ENCODE assay signal across 27 mouse cellular contexts in the genomic region with DNA sequence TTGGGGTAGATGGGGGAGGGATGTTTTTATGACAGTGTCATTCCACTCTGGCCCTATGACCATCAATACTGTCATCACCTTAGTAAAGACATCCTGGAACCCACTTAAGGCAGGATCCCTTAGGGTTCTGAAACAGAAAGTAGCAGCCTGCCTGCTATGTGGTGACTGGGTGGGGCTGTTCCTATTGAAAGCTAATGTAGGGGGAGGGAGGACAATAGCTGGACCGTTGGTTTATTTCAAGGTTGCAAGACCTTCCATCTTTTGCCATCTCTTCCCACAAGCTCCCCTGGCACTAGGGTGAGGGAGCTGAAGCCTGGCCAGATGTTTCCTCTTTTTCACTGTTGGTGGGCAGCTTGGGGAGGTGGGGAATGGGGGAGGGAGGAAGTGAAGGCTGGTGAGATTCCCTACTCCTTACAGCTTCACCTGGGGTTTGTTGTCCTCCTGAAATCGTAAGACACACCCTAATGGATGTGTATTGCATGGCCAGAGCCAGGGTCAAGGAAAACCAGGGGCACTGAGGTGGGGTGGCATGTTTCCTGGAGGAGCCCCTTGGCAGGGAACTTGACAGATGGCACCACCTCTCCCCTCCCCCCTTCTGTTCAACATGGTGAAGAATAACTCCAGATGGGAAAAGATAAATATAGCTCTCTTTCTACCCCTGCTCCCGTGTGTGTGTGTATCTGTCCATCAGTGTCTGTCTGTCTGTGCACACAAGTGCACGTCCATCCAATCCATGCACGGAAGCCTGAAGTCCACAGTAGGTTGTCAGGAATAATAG.
A peak's percentile ranks its signal among the peaks of the same experiment; 100 is the strongest.
DNase-seq lines count a peak whose midpoint lies in the region; ATAC-seq and TF ChIP-seq lines count a peak whose summit lies in the region.
"Had no signal": no experiment of that assay in that cellular context is flagged by ENCODE, and none has a peak within 500 bp of the region (broad histone marks: within the 10 kb centered on the region; RNA-seq: fewer than 3 reads in every experiment).

No protein-coding gene starts in this region.

- H3K4me3 ChIP-seq in forebrain, embryonic 10.5 days = no peak overlapping the region
- H3K4me3 ChIP-seq in forebrain, postnatal 0 days (ENCODE audit: low read depth, low read length) = no peak overlapping the region
- no peak overlapping the region for H3K4me3 ChIP-seq in CH12.LX (replicated peaks in 1 of 3; ENCODE audit: low read depth in 2 of 3, low read length in 2 of 3, poor library complexity in 1 of 3)
- no peak overlapping the region for H3K4me3 ChIP-seq in kidney, embryonic 14.5 days (ENCODE audit: low read length)
- H3K4me3 ChIP-seq: forebrain, embryonic 15.5 days; heart, embryonic 10.5 days; heart, embryonic 15.5 days; hindbrain, embryonic 13.5 days; kidney, embryonic 15.5 days; layer of hippocampus, adult 2 months; left cerebral cortex, adult 2 months; liver, embryonic 12.5 days had no signal

- ATAC-seq in forebrain, postnatal 0 days = no peak
- ATAC-seq in hematopoietic stem cell, adult 5-6 weeks (replicated peaks in 1 of 2; ENCODE audit: insufficient read depth in 1 of 2, low FRiP score in 2 of 2, low TSS enrichment in 1 of 2, low read depth in 1 of 2, poor library complexity in 2 of 2, severe bottlenecking in 2 of 2) = peak; percentile 63 to 72
- ATAC-seq in monocyte, adult 5-6 weeks (replicated peaks; ENCODE audit: insufficient number of reproducible peaks, low FRiP score, low TSS enrichment, poor library complexity, severe bottlenecking) = peak; percentile 20; the same call in 1 of the 2 replicates
- ATAC-seq in erythroblast, adult 5-6 weeks (replicated peaks; ENCODE audit: low FRiP score, poor library complexity, severe bottlenecking) = no peak
- ATAC-seq in kidney, embryonic 14.5 days (ENCODE audit: low FRiP score, low TSS enrichment) = no peak
- ATAC-seq: forebrain, embryonic 15.5 days; liver, embryonic 12.5 days; liver, postnatal 0 days had no signal

- DNase-seq in forebrain, embryonic 10.5 days (ENCODE audit: extremely low spot score, low spot score) = no peak
- DNase-seq in forebrain, postnatal 0 days = no peak
- no peak for DNase-seq in CH12.LX (ENCODE audit: extremely low read depth)
- DNase-seq in urinary bladder, postnatal 10 days (ENCODE audit: low spot score) = no peak
- DNase-seq: adrenal gland, adult 2 months; adrenal gland, postnatal 36 days; cerebellum, adult 2 months; gastrocnemius, postnatal 14 days; heart, adult 11 months; kidney, adult 11 months; kidney, postnatal 25 days; liver, postnatal 0 days; thymus, postnatal 4 days had no signal

- H3K9me3 ChIP-seq in forebrain, embryonic 10.5 days = no peaks in the 10 kb centered on the region
- H3K9me3 ChIP-seq in forebrain, postnatal 0 days (ENCODE audit: low read length) = no peaks in the 10 kb centered on the region
- H3K9me3 ChIP-seq in CH12.LX (replicated peaks; ENCODE audit: low read length) = no peaks in the 10 kb centered on the region
- H3K9me3 ChIP-seq in kidney, embryonic 14.5 days (ENCODE audit: control insufficient read depth, low read length) = no peaks in the 10 kb centered on the region
- H3K9me3 ChIP-seq: forebrain, embryonic 15.5 days; heart, embryonic 10.5 days; heart, embryonic 15.5 days; hindbrain, embryonic 13.5 days; kidney, embryonic 15.5 days; liver, embryonic 12.5 days had no signal

- TF ChIP-seq POLR2A in CH12.LX (IDR thresholded peaks at IDR 0.05; ENCODE audit: low read depth, low read length) = no peak

- no peak overlapping the region for H3K4me2 ChIP-seq in forebrain, postnatal 0 days (ENCODE audit: low read depth)
- no peak overlapping the region for H3K4me2 ChIP-seq in CH12.LX (ENCODE audit: insufficient read depth, low read depth, poor library complexity, severe bottlenecking)
- no peak overlapping the region for H3K4me2 ChIP-seq in kidney, embryonic 14.5 days (replicated peaks; ENCODE audit: low read depth, low read length)
- H3K4me2 ChIP-seq: forebrain, embryonic 15.5 days; heart, embryonic 15.5 days; hindbrain, embryonic 13.5 days; kidney, embryonic 15.5 days; liver, embryonic 12.5 days; midbrain, embryonic 11.5 days had no signal

- no peak for TF ChIP-seq RAD21 in CH12.LX (IDR thresholded peaks at IDR 0.05; ENCODE audit: low read depth, low read length)

- H3K27me3 ChIP-seq in forebrain, embryonic 10.5 days (ENCODE audit: poor library complexity, severe bottlenecking) = peaks cover 47% of the 10 kb centered on the region
- no peaks in the 10 kb centered on the region for H3K27me3 ChIP-seq in forebrain, postnatal 0 days (ENCODE audit: insufficient read depth, low read length)
- H3K27me3 ChIP-seq in CH12.LX (replicated peaks) = no peaks in the 10 kb centered on the region
- no peaks in the 10 kb centered on the region for H3K27me3 ChIP-seq in kidney, embryonic 14.5 days (ENCODE audit: control insufficient read depth, insufficient read depth, low read length)
- H3K27me3 ChIP-seq: forebrain, embryonic 15.5 days; kidney, embryonic 15.5 days had no signal

- in situ Hi-C loops in CH12.LX (cut with MboI; ENCODE audit: low pct_ligation_motif_present, low pct_unique_long_range_greater_than_20kb, low sequenced_read_pairs) = no loop called here

- H3K36me3 ChIP-seq in forebrain, embryonic 10.5 days (replicated peaks) = no peaks in the 10 kb centered on the region
- H3K36me3 ChIP-seq in forebrain, postnatal 0 days (ENCODE audit: insufficient read depth) = no peaks in the 10 kb centered on the region
- no peaks in the 10 kb centered on the region for H3K36me3 ChIP-seq in CH12.LX (replicated peaks in 1 of 2; ENCODE audit: control insufficient read depth in 1 of 2, insufficient read depth in 1 of 2, low read length in 1 of 2)
- H3K36me3 ChIP-seq in kidney, embryonic 14.5 days (ENCODE audit: control insufficient read depth, insufficient read depth, low read length) = no peaks in the 10 kb centered on the region
- H3K36me3 ChIP-seq: forebrain, embryonic 15.5 days; heart, embryonic 10.5 days; heart, embryonic 15.5 days; hindbrain, embryonic 13.5 days; kidney, embryonic 15.5 days; liver, embryonic 12.5 days had no signal

- H3K79me2 ChIP-seq in CH12.LX (replicated peaks; ENCODE audit: control insufficient read depth, extremely low read depth, insufficient read depth, poor library complexity, severe bottlenecking) = no peaks in the 10 kb centered on the region

- dilution Hi-C loops in CH12.LX (cut with MboI; ENCODE audit: extremely low pct_ligation_motif_present, extremely low pct_unique_long_range_greater_than_20kb, low sequenced_read_pairs) = no loop called here

- WGBS in forebrain, embryonic 10.5 days = 82% methylated on average over 5 of the region's 5 CpGs
- 74% methylated on average over 5 of the region's 5 CpGs for WGBS in forebrain, postnatal 0 days
- 64% methylated on average over 5 of the region's 5 CpGs for WGBS in kidney, embryonic 14.5 days

- TF ChIP-seq EP300 in CH12.LX (IDR thresholded peaks at IDR 0.05; ENCODE audit: low read length) = peak; percentile 40; the same call in 1 of the 2 replicates

- 0 out of 2 replicates have a peak overlapping the region, but pooled peaks have one; percentile 20 for H3K27ac ChIP-seq in forebrain, embryonic 10.5 days
- no peak overlapping the region for H3K27ac ChIP-seq in forebrain, postnatal 0 days (ENCODE audit: low read depth, low read length)
- no peak overlapping the region for H3K27ac ChIP-seq in CH12.LX (ENCODE audit: insufficient read depth, low read depth)
- no peak overlapping the region for H3K27ac ChIP-seq in kidney, embryonic 14.5 days (ENCODE audit: low read depth, low read length)
- H3K27ac ChIP-seq: forebrain, embryonic 15.5 days; heart, embryonic 10.5 days; heart, embryonic 15.5 days; hindbrain, embryonic 13.5 days; kidney, embryonic 15.5 days; layer of hippocampus, adult 2 months; left cerebral cortex, adult 2 months; liver, embryonic 12.5 days; macrophage had no signal

- no peak overlapping the region for H3K9ac ChIP-seq in forebrain, postnatal 0 days
- no peak overlapping the region for H3K9ac ChIP-seq in CH12.LX (ENCODE audit: insufficient read depth, low read depth)
- H3K9ac ChIP-seq in kidney, embryonic 14.5 days (ENCODE audit: low read depth, low read length) = no peak overlapping the region
- H3K9ac ChIP-seq: forebrain, embryonic 15.5 days; heart, embryonic 15.5 days; hindbrain, embryonic 13.5 days; kidney, embryonic 15.5 days; liver, embryonic 12.5 days; liver, postnatal 0 days had no signal

- TF ChIP-seq CTCF in forebrain, postnatal 0 days (IDR thresholded peaks at IDR 0.05; ENCODE audit: low read depth) = no peak
- TF ChIP-seq CTCF in CH12.LX (conservative IDR thresholded peaks at IDR 0.05 in 1 of 2, IDR thresholded peaks at IDR 0.05 in 1 of 2; ENCODE audit: low read depth in 2 of 2, low read length in 2 of 2) = no peak

- peaks cover 27% of the 10 kb centered on the region for H3K4me1 ChIP-seq in forebrain, embryonic 10.5 days
- no peaks in the 10 kb centered on the region; the same call in 1 of the 2 replicates for H3K4me1 ChIP-seq in forebrain, postnatal 0 days (ENCODE audit: insufficient read depth)
- peaks cover 21 to 52% of the 10 kb centered on the region in 2 experiments for H3K4me1 ChIP-seq in CH12.LX (ENCODE audit: control insufficient read depth in 1 of 2, insufficient read depth in 2 of 2)
- H3K4me1 ChIP-seq in kidney, embryonic 14.5 days (ENCODE audit: control insufficient read depth, insufficient read depth, low read length) = peaks cover 11% of the 10 kb centered on the region; the same call in 1 of the 2 replicates

TF ChIP-seq in CH12.LX, 34 proteins besides CTCF, POLR2A, EP300 and RAD21:
- TF ChIP-seq MAX (IDR thresholded peaks at IDR 0.05; ENCODE audit: low read length) (no peak), IRF4 (IDR thresholded peaks at IDR 0.05; ENCODE audit: low read depth, low read length) (no peak), CHD2 (IDR thresholded peaks at IDR 0.05; ENCODE audit: low read length) (peak; percentile 25; the same call in 1 of the 2 replicates), ZC3H11A (IDR thresholded peaks at IDR 0.05; ENCODE audit: low read depth, low read length) (no peak)

Comparison
In these comparisons a context has a peak if more than half of its experiments do, and no peak if none do; other contexts are left out.
1. ATAC-seq: peak in hematopoietic stem cell, adult 5-6 weeks (2 of 2) and monocyte, adult 5-6 weeks (single experiment); none in forebrain, postnatal 0 days (single experiment), erythroblast, adult 5-6 weeks (single experiment) and kidney, embryonic 14.5 days (single experiment).